Mouse (Mus musculus) central nervous system, embryonic 18 days (tissue): Measurements from ENCODE around the gene Map3k11. TPM values are rescaled to one million over a fixed set of nuclear protein-coding genes. Genes with fewer than 3 reads are reported as not detected.

Experiments used
- polyA plus RNA-seq: library from polyadenylated mRNA; depleted of rRNA; stranded (reverse); fragments of >200 nt; gene quantifications from 2 replicates; pipeline ENCODE4 v1.2.3, GENCODE M21; 2012; rRNA removed

Map3k11 gene
- polyA plus RNA-seq = 14.0 and 14.2 TPM in 2 replicates

DNA sequence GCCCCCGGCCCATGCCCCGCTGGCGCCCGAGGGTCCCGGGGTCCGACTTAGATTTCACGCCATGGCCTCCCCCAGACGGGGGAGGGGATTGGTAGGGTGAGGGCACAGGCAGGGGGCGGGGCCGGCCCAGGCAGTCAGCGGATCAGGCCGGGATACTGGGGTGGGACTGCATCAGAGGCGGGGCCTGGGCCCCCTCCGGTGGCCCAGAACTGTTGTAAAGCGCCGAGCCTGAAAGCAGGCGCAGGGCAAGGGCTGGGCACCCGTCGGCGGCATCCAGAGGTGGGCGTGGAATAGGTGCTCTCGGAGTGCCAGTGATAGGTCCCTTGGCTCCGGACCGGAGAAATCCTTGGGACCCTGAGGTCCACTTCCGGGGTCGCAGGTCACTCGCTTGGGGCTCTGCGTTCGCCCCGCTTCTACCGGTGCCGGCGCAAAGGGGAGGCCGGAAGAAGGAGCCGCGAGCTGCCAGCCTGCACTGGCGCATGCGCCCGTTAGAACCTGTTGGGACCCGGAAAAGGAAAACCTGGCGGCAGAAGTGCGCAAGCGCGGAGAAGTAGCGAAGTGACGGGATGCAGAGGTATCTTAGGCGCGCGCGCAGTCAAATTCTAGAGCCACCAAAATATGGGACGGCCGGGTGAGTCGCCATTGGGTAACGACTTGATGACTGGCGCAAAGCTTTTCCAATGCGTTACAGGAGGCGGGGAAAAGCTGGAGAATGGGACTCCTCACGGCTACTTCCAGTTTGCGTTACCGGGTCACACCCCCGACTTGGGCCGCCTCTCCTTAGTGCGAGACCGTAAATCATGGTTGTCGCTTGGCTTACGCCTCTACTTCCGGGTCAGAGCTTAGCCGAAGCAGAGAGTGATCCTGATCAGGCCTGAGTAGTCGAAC is at the start of gene Map3k11, which contains the start of gene Pcnx3:
Map3k11 (plus strand) TSS at position 543 of the 888 bp plus-strand sequence.
Pcnx3 (minus strand) TSS at position 709 of the 888 bp plus-strand sequence.

DNA sequence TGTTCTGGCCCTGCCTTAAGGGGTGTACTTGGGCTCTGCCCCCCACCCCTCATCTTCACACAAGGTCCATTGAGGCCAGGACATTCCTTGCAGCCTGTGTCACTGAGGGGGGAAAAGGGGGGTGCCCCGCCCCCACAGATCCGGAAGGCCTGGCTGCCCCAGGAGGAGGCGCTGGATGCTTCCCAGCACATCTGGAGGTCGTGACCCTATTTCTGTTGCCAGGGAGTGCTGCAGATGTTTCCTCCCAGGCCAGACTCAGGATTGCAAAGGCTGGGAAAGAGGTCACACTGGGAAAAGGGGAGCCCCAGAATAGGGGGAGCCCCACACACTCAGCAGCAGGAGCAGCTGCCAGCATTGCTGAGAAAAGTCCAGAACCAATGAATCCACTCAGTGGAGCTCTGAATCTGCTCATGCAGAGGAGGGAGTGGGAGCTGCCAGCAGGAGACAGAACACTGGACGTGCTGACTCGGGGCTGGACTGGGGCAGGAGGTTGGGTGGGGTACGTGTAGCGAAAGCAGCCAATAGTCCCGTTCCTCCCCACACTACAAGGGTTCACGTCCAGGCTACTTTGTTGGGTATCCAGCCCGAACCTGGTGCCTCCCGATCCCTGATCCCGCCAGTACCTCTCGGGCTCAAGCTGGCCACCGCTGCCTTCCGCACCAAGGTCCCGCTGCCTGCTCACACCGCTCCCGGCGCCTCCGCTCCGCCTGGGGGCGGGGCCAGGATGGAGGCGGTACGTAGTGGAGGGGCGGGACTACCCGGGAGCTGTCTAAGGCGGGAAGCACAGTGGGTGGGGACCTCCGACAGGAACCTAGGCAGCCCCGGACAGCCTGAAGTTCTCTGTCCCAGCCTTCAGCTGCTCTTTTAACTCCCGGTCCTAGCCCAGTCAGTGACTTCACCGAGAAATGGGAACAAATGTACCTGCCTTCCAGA is 25.3 kb upstream of the Map3k11 start, which contains the start of gene Sipa1:
Sipa1 (minus strand) TSS at position 727 of the 933 bp plus-strand sequence.

DNA sequence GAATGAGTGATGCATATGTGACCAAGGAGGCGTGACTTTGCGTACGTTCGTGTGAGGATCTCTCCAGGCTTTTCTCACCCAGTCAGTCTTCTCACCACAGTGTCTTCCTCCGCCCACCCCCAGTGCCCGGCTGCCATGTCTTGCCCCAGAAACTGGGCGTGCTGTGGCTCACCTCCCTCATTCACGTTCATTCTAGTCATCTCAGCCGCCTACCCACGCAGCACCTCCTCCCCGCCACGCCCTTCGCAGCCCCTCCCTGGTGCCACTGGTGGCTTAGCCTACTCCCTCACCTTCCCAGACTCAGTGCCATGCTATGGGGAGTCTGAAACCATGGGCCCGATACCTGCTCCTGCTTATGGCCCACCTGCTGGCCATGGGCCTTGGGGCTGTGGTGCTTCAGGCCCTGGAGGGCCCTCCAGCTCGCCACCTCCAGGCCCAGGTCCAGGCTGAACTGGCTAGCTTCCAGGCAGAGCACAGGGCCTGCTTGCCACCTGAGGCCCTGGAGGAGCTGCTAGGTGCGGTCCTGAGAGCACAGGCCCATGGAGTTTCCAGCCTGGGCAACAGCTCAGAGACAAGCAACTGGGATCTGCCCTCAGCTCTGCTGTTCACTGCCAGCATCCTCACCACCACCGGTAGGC is 15.7 kb downstream of the Map3k11 start, which contains the start of gene Kcnk7:
Kcnk7 (plus strand) TSS at position 205 of the 638 bp plus-strand sequence.

DNA sequence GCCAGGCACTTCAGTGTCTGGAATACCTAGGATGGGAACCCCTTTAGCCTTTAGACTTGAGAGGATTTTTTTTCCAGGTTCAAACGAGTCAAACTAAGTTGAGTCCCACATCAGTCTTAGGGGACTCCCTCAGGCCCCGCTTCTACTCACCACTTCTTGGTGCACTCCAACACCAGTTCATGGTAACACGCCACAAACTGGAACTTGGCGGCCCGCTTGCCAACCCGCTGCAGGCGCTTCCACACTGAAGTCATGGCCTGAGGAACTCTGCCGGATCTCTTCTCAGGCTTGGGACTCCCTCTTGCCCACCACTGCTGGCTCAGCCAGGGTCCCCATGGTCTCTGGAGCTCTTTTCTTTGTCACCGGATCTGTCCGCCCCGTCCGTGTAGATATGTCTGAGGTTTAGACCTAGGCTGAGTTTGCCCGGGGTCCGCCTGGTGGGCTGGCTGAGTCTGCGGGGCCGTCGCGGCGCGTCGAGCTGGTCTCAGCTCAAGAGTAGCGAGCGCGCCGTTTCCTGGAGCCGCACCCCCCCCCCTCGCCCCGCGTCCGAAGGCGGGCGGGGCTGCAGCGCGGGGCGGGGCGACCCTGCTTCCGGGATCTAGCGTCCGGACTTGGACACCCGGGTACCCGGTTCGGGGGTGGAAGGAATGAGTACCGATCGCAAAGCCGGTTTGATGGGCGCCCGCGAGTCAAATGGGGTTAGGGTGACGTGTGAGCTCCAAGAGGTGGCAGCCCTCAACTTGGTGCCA is 37.4 kb downstream of the Map3k11 start, which contains the start of gene Ehbp1l1:
Ehbp1l1 (minus strand) TSS at position 551 of the 749 bp plus-strand sequence.

DNA sequence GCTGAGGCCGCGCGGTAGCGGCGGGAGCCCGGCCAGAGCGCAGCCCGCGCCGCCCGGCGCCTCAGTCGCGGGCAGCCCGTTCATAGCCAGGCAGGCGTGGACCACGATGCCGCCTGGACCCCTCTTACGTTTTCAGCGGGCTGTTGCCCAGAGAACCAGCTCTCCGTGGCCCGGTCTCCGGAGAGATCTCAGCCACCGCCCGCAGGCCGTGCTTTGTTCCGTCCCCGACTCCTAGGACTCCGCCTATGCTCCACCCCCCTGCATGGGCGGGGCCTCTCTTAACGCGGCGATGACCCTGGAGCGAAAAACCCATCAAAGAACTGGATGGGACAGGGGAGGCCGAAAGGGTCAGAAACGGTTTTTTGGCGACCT is 40.9 kb downstream of the Map3k11 start, which contains the start of gene Fam89b:
Fam89b (minus strand) TSS at position 210 of the 372 bp plus-strand sequence.

DNA sequence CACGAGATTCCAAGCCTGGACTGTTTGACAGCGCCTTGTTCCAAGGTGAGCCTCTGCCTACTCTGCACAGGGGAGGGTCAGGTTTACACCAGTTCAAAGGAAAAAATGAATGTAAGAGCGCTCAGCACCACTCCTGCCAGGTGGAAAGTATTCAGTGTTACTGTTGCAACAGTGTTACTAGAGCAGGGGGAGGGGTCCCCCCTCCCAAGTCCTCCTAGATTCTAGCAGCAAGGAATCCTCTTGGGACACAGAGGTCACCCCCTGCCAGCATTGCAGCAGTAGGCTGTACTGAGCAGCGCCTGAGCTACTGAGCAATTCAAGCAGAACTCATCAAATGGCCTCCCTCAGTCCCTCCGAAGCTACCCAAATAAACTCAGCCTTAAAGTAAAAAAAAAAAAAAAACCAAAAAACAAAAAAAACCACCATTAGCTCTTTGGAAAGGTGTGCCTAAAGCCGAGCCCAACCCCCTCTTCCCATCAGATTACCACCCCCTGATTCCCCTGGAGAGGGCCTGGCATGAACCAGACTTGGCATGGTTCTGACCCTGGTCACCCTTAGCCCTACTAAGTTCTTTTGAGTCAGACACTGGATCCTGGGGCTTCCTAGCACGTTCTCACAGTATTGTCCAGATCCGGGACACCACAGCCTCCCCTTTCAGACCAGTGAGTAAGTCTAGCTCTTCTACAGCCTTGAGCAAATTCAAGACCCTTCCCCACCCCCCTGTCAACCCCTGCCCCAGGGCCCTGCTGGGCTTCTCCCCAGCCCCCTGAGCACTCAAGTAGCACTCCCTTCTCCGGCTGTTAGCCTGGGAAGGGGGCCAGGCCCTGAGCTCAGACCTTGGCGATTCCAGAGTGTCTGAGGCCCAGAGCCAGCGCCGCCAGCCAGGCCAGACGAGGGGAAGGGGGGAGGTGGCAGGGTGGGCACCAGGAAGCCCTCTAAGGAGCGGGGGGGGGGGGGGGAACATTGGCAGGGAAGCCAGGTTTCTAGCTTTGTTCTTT is 52.1 kb downstream of the Map3k11 start, which contains the start of gene Ltbp3:
Ltbp3 (plus strand) TSS at position 585 of the 998 bp plus-strand sequence.

Other genes with a start within 250 kb of the Map3k11 start
- gene Fosl1, start 241.2 kb upstream of the Map3k11 start, polyA plus RNA-seq = 0.04 and 0.43 TPM in 2 replicates
- gene Ccdc85b, start 230.8 kb upstream of the Map3k11 start, polyA plus RNA-seq = 13.9 and 14.0 TPM in 2 replicates
- 180 and 186 TPM in 2 replicates for gene Fibp, start 228.1 kb upstream of the Map3k11 start, polyA plus RNA-seq
- 1.4 and 2.1 TPM in 2 replicates for gene Ctsw, start 220.2 kb upstream of the Map3k11 start, polyA plus RNA-seq
- gene Efemp2, start 214.8 kb upstream of the Map3k11 start, polyA plus RNA-seq = 44.4 and 44.9 TPM in 2 replicates
- 58.1 and 60.9 TPM in 2 replicates for gene Mus81, start 200.3 kb upstream of the Map3k11 start, polyA plus RNA-seq
- 1,742 and 1,884 TPM in 2 replicates for gene Cfl1, start 198.3 kb upstream of the Map3k11 start, polyA plus RNA-seq
- 3.7 and 4.2 TPM in 2 replicates for gene 1700020D05Rik, start 185.0 kb upstream of the Map3k11 start, polyA plus RNA-seq
- 123 and 125 TPM in 2 replicates for gene Snx32, start 178.2 kb upstream of the Map3k11 start, polyA plus RNA-seq
- 0.08 and 0.28 TPM in 2 replicates for gene Ovol1, start 128.1 kb upstream of the Map3k11 start, polyA plus RNA-seq
- 2.4 and 3.0 TPM in 2 replicates for gene Ap5b1, start 120.7 kb upstream of the Map3k11 start, polyA plus RNA-seq
- gene Rnaseh2c, start 86.9 kb upstream of the Map3k11 start, polyA plus RNA-seq = 56.0 and 58.7 TPM in 2 replicates
- gene Kat5, start 78.5 kb upstream of the Map3k11 start, polyA plus RNA-seq = 152 and 153 TPM in 2 replicates
- gene Rela, start 51.3 kb upstream of the Map3k11 start, polyA plus RNA-seq = 31.6 and 36.0 TPM in 2 replicates
- 26.9 and 30.9 TPM in 2 replicates for gene Sipa1, start 25.0 kb upstream of the Map3k11 start, polyA plus RNA-seq
- gene Pcnx3, start 166 bp downstream of the Map3k11 start, polyA plus RNA-seq = 65.0 and 76.6 TPM in 2 replicates
- 0.09 TPM in 1 of 2 replicates, not detected in the other for gene Kcnk7, start 15.6 kb downstream of the Map3k11 start, polyA plus RNA-seq
- gene Ehbp1l1, start 37.6 kb downstream of the Map3k11 start, polyA plus RNA-seq = 34.9 and 37.4 TPM in 2 replicates
- gene Fam89b, start 40.9 kb downstream of the Map3k11 start, polyA plus RNA-seq = 177 and 188 TPM in 2 replicates
- 33.3 and 45.8 TPM in 2 replicates for gene Ltbp3, start 52.2 kb downstream of the Map3k11 start, polyA plus RNA-seq
- gene Scyl1, start 82.7 kb downstream of the Map3k11 start, polyA plus RNA-seq = 134 and 139 TPM in 2 replicates
- 11.8 and 12.2 TPM in 2 replicates for gene Frmd8, start 186.5 kb downstream of the Map3k11 start, polyA plus RNA-seq
- 3.2 TPM in 2 replicates for gene Slc25a45, start 189.1 kb downstream of the Map3k11 start, polyA plus RNA-seq
- gene Tigd3, start 205.4 kb downstream of the Map3k11 start, polyA plus RNA-seq = 12.6 and 14.4 TPM in 2 replicates
- 147 and 151 TPM in 2 replicates for gene Dpf2, start 224.3 kb downstream of the Map3k11 start, polyA plus RNA-seq
- gene Cdc42ep2, start 236.1 kb downstream of the Map3k11 start, polyA plus RNA-seq = 17.8 and 18.1 TPM in 2 replicates